Mouse (Mus musculus): Measurements from ENCODE around the gene Cd34.

- no peak for TF ChIP-seq POLR2A (IDR thresholded peaks at IDR 0.05; ENCODE audit: insufficient read depth, low read depth, low read length)
- no peak for TF ChIP-seq CTCF (IDR thresholded peaks at IDR 0.05)
Measured at GRCm38 (mm10) chr1:195003328-195003727, 64.7 kb downstream of the Cd34 start.

Measured in heart, adult 2 months (tissue).